Mouse (Mus musculus): ENCODE measurements around the gene Gldc.

- TF ChIP-seq CTCF (IDR thresholded peaks at IDR 0.05; ENCODE audit: borderline replicate concordance, insufficient read depth, low read length) (no peak), POLR2A (IDR thresholded peaks at IDR 0.05; ENCODE audit: low read depth, low read length) (no peak)
Observed at GRCm38 (mm10) chr19:30149238-30149805, 25.9 kb downstream of the Gldc start.
